Mouse (Mus musculus) layer of hippocampus, postnatal 36 days (tissue): ENCODE results near the gene Adam17. TPM values are rescaled to one million over a fixed set of nuclear protein-coding genes. Genes with fewer than 3 reads are reported as not detected.

Experiments
- DNase-seq, 2 experiments: peaks; one replicate each; pipeline ENCODE4 v3.0.0; 2022
- total RNA-seq, 2 experiments: library from RNA; stranded (reverse); gene quantifications; 2 replicates each; pipeline ENCODE4 v1.2.3; 2021

The Adam17 gene
- total RNA-seq, 2 experiments from 2014 or later, result 16.4 to 20.5 TPM

DNA sequence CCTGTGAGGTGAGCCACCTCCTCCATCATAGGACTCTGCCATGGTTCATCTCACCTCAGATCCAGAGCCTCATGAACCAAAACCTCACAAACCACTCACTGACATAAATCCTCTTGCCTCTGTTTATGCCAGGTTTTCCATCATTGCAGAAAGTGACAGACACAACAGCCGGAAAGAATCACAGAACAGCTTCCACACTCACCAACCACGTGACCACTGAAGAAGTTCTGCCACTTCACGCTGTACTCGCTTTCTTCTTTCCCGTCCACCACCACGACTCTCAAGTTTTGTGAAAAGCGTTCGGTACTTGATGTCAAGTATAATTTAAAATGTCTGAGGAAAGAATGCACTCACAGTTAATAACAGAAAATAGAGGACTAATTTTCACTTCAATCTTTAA lies 19.8 kb downstream of the Adam17 start:
- no peak for DNase-seq

GRCm38 (mm10) chr12:21350113-21350876 lies 23.1 kb downstream of the Adam17 start:
- no peak for DNase-seq

DNA sequence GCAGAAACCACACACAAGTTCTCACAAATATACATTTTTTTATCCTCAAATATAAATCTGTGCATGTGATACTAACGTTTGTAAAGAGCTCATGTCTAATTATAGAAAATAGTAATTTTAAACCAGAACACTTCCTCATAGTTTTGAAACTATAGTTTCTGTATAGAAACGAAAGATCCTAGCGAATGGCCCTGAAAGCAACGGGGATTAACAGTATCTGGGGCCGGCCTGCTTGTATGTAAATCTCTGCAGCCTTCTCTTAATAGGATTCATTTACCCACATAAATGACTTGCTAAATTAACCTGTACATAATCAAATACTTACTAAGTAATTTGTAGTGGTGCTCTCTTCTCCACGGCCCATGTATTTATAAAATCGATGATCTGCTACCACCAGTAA lies 26.5 kb downstream of the Adam17 start:
- no peak for DNase-seq

GRCm38 (mm10) chr12:21340674-21341073 lies 32.8 kb downstream of the Adam17 start:
- no peak for DNase-seq

DNA sequence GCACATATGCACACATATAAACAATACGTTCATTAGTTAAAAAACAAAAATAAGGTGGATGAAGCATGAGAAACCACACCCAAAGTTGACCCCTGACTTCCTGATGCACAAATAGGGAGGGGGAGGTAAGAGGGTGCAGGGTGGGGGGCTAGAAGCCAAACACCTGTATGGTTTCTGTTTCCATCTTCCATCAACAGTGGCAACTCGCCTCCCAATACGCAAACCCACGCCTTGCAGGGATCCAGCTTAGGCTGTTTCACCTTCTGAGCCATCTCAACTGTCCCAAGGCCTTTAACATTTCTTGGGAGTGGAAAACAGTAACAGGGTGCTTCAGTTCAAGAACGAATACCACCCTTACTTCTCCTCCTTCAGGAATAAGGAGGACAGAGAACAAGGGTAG lies 36.3 kb downstream of the Adam17 start:
- DNase-seq, result no peak

GRCm38 (mm10) chr12:21335869-21336268 lies 37.6 kb downstream of the Adam17 start:
- peak; percentile 68 to 79 for DNase-seq

DNA sequence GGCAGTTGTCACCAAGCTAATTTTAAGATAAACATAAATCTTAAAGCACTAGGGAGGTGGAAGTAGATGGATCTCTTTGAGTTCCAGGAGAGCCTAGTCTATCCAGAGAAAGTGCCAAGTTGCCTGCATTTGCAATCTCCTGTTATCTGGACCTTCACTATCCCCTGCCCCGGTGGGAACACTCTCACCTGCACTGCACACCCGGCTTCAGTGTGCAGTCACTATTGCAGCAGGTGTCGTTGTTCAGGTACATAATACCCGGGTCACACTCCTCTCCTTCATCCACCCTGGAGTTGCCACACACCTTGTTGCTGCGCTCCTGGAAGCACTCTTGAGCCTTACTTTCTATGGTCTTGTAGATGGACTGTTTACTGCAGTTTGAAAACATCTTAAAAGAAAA lies 39.7 kb downstream of the Adam17 start:
- no peak for DNase-seq

DNA sequence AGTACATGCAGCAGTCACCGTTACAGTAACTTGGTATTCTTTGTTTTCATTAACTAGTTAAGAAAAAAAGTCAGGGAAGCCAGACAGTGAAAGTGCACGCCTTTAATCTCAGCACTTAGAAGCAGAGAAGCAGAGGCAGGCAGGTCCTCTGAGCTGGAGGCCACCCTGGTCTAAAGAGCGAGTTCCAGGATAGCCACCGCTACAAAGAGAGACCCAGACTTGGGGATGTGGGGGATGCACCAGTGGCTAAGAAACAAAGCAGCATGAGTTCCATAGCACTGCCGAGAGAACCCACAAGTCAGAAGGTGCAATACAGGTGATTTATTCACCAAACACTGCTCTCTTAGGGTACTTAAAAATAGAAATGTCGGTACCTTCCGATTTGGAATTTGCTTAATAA lies 40.4 kb downstream of the Adam17 start:
- DNase-seq, result no peak

DNA sequence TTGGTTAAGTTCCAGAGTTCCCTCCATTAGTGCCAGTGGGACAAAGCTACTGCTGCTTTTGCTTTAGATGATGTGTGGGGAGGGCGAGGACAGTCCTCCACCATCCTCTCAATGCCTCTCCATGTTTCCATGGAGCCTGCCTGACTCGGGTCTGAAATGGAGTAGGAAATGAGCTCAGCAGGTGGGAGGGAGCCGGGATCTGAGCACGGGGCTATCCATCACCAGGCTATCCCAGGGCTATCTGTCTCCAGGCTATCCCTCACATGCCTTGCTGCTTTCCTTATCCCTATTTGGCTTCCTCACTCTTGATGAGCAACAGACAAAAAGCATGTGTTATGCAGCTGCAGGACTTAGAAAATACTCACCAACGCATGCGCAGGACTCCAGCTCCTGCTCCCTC lies 41.7 kb downstream of the Adam17 start:
- no peak for DNase-seq

GRCm38 (mm10) chr12:21330961-21331576 lies 42.4 kb downstream of the Adam17 start:
- no peak for DNase-seq

- no peak for DNase-seq
Measured at GRCm38 (mm10) chr12:21329661-21330400, 43.6 kb downstream of the Adam17 start.

GRCm38 (mm10) chr12:21326325-21326724 lies 47.1 kb downstream of the Adam17 start:
- DNase-seq, result no peak

- no peak for DNase-seq
Measured at GRCm38 (mm10) chr12:21325266-21325665, 48.2 kb downstream of the Adam17 start.

- DNase-seq, result no peak
Measured at GRCm38 (mm10) chr12:21324101-21324500, 49.3 kb downstream of the Adam17 start.

DNA sequence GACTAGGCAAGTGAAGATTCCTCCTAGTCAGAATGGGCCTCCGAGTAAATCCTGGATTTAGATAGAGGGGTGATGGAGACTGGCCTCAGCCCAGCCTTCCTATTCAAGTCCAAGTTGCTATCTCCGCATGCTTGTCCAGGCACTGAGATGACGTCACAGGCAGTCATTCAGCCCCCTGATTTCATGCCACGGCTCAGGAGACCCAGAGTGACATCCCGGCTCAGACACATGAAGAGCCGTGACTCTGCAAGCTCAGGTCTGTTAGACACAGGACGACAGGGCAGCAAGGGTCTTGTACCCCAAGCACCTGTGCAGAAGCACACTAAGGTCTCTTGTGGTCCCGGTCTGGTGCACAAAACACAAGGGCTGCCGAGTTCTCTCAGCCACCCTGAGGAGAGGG lies 50.6 kb downstream of the Adam17 start:
- DNase-seq, result no peak

GRCm38 (mm10) chr12:21322296-21322695 lies 51.1 kb downstream of the Adam17 start:
- no peak for DNase-seq

- DNase-seq, result no peak
Measured at GRCm38 (mm10) chr12:21321170-21321569, 52.3 kb downstream of the Adam17 start.

GRCm38 (mm10) chr12:21320317-21320716 lies 53.1 kb downstream of the Adam17 start:
- no peak for DNase-seq

- peak; percentile 34 to 55 for DNase-seq
Measured at GRCm38 (mm10) chr12:21318143-21318895, 55.1 kb downstream of the Adam17 start.

DNA sequence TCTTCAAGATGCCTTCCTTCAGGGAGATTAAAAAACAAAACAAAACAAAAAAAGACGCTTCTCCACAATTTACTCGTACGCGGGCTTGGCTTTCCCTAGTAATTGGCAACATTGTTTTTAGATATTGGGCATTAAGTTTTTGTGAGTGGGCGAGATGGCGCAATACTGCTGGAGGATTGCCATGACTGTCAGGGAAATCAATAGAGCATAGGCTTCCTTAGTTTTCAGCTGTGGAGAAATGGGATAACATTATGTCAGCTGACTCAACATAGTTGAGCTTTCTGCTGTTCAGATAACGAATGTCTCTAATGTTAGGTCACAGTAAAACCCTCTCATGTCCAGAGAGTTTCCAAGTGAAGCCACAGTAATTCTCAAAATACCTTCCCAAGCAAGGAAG lies 56.6 kb downstream of the Adam17 start:
- peak; percentile 30 to 55 for DNase-seq

DNA sequence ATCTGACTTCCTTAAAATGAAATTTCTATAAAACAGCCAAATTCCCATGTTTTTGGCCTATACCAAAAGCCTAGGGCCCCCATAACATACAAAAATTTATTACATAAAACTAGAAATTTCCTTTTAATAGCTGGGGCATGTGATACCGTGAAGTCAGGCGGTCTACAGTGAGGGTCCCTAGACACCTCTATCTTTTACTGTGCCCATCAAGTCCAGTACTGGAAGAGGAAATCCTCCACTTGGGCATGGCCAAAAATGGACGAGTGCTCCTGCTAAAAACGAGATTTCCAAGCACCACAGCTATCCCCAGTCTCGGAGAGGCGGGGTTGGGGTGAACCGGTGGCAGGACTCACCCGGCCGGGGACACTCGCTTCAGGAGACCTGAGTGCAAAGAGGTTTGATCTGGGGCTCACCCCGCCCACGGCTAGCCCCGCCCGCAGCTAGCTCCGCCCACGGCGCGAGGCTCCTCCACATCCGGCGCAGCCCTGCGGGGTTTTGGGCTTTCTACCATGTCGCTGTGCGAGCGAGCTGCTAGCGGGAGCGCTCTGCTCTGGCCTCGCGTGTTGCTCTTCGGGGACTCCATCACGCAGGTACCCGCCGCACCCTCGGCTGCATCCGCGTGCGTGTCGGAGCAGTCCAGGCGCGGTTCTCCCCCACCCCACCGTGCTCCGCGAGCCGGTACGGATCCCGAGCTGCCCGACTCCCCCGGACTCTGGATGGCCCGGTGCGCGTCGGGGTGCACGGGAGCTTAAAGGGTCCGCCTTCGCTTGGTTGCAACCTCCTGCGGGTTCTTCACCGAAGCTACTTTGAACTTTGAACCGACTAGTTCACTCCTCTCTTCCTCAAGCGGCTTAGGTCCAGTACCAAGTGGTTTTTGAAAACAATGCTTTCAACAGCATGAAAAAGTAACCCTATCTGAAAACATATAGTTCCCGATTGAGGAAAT lies 57.2 kb downstream of the Adam17 start, which contains the start of gene Iah1:
TSS of gene Iah1 (plus strand) at position 467 of the 946 bp plus-strand sequence.
- DNase-seq, result peak; percentile 78 to 80
